Mouse (Mus musculus): ENCODE data around the gene Eng.

The Eng gene

DNA sequence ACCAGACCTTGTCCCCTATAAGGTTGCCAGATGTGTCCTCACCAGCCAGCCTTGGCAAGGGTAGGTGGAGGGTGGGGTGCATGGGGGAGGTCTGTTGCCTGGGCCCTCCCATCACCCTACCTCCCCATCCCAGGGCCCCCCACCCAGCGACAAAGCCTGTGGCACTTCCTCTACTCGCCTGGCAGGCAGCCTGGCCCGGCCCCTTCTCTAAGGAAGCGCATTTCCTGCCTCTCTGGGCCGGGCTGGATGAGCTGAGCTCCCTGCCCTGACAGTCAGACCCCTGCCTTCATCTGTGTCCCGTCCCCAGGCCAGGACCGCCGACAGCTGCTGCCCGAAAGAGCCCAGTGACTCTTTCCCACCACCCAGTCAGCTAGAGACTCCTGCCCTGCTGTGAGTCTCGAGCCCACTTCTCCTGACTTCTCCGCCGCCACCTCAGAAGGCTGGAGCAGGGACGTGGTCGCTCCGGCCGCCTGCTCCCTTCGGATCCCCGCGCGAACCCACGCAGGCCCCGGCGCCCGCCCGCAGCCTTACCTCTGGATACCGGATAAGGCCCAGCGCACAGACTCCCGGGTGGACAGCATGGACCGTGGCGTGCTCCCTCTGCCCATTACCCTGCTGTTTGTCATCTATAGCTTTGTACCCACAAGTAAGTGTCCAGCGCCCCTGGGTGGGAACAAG, at the start of gene Eng:
Eng (plus strand) TSS at position 217 of the 678 bp plus-strand sequence.
- DNase-seq: peak; percentile 81 to 88

DNA sequence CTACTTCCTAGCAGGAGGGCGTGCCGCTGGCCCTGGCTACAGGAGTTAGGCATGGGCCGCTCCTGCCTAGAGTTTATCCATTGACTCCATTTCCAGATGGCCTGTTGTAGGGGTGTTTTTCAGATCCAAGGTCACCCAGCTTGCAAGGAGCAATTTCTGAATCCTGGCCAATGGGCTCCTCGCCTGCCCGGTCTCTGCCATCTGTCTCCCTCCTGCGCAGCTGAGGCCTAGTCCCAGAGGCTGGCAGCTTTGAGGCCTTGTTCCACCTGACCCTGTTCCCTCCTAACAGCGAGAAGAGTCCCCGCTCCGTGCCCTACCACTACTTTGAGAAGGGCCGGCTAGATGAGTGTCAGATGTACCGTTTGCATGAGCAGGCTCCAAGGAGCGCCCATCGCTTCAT, 49.7 kb upstream of the Eng start:
- DNase-seq: no peak

DNA sequence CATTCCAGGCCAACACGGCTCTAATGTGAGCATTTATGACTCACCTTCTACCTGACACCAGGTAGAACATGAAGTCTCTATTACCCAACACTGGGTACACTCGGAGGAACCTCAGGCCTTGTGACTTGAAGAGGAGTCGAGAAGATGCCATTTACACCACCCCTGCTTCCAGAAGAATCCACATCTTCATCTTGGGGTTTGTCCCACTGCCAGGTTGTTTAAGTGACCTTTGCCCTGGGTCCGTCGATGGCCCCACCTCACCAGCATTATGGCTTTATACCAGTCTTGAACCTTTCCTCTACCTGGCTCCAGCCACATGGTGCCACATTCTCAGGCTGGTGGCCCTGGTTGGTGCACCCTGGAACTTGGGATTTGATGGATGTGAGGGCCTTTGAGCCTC, 49.1 kb upstream of the Eng start:
- no peak for DNase-seq

DNA sequence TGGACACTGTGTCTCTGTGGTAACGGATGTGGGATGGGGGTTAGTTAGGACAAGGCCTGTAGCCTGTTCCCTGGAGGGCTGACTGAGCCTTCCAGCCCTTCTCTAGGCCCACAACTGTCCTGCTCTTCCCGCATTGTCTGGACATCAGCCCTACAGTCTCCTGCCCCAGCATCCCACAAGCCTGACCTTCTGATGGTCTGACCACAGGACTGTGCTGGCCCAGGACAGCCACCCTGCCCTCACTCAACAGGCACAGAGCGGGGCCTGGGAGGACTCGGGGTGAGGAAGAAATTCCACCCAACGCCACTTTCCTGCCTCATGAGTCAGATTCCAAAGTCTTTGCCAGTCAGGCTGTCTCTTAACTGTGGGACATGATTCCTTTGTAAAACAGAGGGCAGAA, 48.7 kb upstream of the Eng start:
- DNase-seq: no peak

DNA sequence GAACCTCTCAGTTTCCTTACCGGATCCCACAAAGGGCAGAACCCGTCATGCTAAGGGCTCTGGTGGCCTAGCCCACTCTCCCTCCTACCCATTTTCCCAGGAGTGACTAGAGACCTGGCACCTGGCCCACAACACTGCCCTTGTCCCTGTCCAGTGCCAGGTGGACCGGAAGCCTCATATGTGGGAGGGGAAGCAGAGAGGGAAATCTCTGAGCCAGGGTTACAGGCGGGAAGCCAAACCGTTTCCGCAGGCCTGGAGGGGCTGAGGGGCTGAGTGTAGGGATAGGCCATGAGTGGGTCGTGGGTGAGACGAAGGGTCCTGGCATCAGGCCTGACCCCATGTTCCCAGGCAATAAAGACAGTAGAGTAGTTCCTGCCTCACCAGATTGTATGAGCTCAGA, 47.9 kb upstream of the Eng start:
- peak; percentile 58 to 70 for DNase-seq

DNA sequence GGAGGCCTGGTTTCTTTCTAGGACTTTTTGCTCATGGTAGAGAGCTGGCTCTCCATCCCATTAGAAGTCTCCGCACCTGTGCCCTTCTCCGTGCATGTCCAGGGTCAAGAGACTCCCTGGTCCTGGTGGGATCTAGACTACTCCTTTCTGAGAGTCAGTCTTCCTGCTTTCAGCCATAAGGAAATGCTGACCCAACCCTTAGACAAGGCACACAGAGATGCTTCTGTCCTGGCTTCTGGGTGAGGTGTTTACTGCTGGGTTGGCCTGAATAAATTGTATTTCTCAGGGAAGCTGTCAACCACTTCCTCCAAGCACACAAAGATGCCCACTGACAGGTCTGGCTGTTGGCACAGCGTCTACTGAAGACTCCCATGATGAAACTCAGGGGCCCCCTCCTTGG, 47.0 kb upstream of the Eng start, which contains the start of gene St6galnac6:
St6galnac6 (plus strand) TSS at position 301 of the 400 bp plus-strand sequence.
- DNase-seq: no peak

DNA sequence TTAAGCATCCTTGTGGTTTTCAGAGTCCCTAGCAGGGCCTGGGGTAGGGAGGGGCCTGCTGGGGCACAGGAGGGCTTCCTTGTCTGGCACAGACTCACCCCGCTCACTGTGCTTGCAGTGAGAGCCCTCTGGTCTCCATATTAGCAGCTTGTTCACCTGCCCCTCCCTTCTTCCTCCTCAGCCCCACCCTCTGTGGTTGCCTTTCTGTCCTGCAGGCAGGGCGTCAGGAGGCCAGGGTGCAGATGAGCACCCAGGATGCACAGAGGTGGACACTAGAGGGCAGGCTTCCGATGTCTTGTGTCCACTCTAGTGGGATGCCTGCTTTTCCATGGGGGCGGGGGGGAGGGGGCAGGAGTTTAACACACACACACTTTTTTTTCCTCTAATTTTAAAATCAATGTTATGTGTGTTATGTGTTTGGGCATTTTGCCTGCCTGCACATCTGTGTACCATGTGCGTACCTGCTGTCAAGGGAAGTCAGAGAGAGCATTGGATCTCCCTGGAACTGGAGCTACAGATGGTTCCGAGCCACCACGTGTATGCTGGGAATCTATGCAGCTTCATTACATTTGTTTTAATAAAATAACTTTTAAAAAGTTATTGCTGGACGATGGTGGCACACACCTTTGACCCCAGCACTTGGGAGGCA, 44.9 kb upstream of the Eng start:
- peak; percentile 65 to 72 for DNase-seq

DNA sequence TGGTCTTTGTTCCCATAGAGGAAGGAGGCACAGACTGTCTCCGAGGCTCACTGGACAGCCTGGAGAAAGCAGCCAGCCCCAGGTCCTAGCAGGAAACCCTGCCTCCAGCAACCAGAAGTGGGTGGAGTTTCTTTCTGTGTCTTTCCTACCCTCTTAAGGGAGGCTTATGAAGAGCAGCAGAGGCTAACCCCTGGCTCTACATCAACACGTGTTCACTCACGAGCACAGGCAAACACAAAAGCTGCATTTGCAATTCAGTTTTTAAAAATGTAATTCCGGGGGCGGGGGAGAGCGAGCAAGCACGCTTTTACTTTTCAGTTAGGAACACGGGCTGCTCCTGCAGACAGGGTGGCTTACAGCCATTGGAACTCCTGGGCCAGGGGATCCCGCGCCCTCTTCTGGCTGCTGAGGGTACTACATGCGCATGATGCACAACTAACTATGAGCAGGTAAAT, 43.8 kb upstream of the Eng start:
- DNase-seq: peak; percentile 95 to 96

DNA sequence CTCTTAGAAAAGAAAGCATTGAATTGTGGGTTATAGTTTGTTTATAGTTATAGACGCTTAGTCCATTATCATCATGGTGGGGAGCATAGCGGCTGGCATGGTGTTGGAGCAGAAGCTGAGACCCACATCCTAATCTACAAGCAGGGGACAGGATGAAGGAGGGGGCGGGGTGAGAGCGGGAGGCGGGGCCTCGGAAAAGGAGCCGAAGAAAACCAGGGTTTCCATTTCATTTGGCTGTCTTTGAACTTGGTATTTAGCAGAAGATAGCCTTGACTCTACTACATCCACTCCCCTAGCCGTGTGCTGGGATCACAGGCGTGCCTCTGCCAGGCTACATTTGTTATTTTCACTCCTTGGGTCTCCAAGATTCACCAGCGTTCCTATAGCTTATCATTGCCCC, 41.8 kb upstream of the Eng start:
- no peak for DNase-seq

DNA sequence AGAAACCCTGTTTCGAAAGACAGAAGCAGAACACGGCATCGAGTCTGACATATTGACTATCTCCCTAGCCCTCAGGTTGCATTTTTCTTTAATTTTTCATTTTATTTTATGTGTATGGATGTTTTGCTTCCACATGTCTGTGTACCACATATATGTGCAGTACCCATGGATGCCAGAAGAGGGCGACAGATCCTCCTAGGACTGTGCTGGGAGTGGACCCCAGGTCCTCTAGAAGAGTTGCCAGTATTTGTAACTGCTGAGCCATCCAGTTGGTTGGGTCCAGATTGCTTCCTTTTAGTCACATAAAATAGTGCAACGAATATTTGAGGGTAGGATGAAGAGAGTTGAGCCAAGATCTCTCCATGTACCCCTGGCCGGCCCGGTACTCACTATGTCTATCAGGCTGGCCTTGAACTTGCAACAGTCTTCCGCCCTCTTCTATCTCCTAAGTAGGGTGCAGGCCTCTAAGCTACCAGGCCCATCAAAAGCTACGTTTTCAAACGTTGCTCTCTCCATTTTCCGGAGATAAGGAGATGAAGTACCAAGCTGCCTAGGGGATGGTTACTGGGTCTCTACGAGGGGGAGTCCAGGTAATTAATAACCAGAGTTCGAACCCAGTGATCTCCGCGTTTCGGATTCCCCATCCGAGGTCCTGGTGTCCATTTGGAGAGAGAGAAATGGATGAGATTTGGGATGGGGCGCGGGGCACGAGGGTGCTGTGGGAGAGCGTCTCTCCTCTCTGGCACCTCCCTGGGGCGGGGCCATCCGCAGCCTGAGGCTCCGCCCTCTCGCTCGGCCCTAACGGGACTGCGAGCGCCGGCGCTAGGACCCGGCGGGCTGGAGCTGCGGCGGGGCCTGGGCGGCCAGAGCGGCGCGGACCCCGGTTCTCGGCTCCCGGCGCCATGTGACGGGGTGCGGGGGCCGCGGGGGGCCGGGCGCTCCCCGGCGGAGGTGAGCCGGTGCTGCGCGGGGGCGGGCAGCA, 39.9 kb upstream of the Eng start:
- DNase-seq: peak; percentile 91 to 94

DNA sequence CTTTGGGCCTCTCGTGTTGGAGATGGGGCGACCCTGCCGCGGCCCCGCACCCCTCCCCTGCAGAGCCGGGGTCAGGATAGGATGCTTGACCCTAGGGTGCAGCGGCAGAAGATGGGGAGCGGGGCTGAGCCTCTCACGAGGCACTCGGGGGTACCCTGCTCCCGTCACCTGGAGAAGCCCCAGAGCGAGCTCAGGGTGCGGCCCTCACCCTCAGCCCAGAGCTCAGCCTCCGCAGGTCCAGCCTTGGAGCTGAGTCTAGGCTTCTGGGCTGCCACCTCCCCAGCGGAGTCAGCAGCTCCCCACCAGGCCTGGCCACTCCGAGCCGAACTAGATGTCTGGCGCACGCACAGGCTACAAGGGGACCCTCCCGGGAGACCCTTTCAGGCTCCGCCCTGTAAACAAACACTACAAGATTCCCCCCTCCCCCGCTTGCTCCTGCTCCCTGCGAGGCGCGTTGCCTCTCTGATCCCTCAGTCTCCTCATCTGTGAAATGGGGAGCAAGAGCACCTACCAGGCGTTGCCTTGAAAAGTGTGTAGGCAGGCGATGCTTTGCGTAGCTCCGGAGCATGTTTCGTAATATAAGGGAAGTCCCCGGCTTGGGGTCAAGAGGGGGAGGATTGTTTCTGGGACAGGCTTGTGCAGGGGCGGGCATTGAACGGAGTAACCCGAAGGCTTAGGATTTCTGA, 39.0 kb upstream of the Eng start:
- peak; percentile 63 to 72 for DNase-seq

DNA sequence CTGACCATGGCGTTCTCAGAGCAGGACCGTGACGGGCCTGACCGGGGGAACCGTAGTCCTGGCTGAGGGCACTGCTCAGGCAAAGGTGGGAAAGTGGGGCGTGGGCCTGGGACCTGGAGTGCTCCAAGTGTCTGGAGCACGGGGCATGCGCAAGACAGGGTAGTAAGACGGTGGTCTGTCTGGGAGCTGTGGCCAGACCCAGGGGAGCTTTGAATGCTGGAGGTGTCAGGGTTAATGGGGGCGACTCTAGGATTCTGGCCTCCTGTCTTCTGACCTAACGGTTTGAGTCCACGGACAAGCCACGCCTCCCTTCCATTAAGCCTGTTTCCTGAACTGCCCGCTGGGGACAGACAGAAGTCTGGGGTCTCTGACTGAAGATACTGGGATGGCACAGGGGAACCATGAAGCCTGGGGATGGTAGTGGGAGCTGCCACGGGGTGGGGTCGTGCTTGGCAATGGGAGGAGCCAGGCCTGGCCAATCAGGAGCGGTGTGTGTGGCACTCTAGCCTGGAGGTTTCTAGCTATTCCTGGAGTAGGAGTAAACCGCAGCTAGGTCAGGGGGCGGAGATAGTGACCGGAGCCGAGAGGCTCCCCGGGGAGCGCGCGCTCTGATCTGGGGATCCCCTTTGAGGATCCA, 38.1 kb upstream of the Eng start:
- peak; percentile 71 to 80 for DNase-seq

DNA sequence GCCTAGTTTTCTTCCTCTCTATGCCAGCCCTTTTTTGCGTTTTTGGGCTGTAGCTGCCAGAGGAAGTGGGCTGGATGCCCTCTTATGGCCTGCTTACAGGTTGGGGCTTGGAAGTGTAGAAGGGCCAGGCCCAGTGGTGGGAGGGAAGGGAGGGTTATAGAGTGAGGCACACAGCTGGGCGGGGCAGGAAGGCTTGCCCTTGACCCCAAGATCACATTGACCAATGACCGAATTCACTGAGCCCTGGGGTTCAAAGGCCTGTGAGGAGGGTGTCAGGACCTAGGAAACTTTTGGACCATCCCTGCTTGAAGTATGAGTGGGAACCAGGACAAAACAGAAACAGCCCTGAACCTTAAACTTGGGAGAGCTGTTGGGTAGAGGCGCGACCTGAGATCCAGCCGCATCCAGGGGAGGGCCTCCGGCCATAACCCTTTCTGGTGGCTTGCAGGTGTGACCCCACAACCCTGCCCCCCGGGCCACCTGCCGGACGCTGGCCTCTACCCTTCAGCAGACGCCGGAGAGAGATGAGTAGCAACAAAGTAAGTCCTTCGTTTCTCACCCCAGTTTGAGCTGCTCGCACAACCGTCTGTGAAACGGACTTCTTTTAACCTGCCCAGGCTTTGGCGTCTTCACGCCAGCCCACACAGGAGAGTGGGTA, 37.5 kb upstream of the Eng start:
- no peak for DNase-seq

DNA sequence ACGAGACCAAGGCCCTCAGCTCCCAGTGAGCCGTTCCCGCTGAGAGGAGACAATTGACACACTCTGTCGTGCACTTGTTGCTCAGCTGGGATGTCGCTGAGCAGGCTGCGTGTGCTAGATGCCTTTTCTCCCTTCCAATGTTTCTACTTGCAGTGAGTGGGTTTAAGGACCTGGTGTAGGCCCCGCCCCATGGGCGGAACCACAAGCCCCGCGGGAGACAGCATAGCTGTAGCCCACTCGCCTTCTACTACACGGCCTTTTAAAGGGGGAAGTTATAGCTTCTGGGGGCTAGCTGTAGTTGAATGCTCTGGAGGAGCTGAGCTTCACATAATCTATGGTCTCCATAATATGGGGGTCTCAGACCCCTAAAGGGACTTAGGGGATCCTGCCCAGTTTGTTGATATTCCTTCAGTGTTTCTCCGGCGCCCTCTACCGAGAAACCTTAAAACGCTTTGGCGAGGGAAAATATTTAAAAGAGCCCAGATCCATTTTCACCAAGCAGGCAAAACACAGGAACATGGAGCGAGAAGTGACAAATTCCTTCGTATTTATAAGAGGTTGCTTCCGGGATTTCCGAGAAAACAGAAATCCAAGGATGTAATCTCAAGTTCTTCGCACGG, 35.7 kb upstream of the Eng start:
- peak; percentile 72 to 82 for DNase-seq

DNA sequence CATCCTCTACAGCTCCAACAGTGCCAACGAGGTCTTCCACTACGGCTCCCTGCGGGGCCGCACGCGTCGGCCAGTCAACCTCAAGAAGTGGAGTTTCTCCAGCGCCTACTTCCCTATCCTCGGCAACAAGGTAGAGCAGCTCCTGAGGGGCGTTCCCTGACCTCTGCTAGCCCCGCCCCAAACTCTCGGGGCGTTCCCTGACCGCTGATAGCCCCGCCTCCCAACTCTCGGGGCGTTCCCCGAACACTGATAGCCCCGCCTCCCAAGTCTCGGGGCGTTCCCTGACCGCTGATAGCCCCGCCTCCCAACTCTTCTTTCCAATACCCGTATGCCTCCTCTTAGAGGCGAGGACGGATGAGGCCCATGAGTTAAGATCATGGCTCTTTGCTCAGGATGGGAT, 34.1 kb upstream of the Eng start:
- DNase-seq: no peak

DNA sequence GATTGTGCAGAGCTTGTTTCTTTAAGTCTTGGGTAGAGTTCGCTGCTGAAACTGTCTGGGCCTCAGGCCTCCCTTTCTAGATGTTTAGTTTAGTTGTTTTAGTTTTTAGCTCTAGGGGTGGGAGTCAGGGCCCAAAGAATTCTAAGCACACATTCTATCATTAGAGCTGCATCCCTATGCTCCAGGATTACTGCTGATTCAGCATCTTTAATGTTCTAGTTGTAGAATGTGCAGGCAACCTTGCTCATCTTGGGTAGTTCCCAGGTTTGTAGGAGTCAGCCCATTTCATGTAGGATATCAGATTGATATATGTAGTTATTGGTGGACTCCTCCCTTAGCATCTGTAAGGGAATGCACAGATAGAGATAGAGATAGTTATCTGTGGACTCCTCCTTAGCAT, 29.3 kb upstream of the Eng start:
- no peak for DNase-seq

DNA sequence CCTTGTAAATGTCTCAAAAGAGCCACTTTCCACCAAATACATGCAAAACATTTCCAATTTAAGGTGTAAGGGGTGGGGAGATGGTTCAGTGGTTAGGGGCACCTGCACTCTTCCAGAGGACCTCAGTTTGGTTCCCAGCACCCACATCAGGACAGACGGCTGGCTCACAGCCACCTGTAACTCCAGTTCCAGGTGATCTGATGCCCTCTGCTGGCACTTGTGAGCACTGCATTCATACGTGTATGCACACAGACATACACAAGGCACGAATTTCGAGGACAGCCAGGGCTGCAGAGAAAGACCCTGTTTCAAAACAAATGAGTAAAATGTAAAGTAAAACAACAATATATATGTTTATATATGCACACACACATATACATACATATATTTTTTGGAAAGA, 28.8 kb upstream of the Eng start:
- DNase-seq: peak in 1 of 2 experiments; percentile 56

DNA sequence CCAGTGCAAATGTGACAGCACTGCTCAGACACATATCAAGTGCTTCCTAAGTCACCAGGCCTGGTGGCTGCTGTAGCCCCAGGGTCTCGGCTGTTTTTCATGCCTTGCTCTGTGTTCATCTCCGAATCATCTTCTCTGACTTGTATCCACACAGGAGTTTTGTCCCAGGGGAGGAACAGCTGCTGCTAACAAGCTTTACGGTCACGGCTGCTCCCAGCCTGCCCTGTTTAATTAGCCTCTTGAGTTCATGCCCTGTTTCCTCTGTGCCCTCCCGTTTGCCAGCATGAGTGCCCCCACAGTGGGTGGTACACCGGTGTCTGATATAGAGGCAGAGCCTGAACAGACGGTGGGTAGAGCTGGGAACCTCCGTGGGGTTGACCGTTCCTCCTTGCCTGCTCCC, 28.3 kb upstream of the Eng start:
- DNase-seq: peak in 1 of 2 experiments; percentile 50

DNA sequence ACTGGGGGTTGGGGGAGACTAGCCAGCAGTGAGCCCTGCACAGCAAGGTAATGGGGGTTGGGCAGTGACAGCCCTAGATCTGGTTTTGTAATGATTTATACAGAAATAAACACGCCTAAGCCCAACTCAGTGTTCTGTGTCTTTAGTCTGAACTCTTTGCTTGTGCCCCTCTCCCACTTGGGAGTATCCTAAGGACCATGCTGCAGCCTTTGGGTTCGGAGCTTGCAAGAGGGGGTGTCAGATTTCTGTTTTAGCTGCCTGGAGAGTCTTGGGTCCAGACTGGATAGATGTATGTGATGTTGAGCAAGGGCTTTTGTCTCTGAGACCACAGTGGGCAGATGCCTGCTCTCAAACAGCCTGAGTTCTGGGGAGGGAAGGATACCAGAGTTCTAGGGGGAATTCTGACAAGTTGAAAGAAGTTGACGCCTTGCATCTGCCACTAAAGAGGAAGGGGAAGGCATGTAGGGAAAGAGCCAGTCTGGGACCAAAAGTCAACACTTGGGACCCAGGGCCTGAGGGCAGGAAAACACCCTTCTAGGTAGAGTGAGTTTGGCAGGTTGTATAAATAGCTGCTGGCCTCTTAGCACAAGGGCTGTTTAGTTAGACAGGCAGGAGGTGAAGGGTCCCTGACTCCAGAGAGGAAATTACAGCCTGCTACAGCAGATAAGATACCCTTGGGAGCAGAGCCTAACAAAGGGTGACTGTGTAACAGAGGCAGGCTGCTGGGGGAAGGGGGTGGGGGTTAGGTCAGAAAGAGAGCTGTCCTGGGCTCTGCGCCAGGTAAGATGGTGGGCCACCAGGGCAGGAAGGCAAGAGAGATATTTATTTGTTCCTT, 25.5 kb upstream of the Eng start:
- DNase-seq: peak; percentile 77 to 86

DNA sequence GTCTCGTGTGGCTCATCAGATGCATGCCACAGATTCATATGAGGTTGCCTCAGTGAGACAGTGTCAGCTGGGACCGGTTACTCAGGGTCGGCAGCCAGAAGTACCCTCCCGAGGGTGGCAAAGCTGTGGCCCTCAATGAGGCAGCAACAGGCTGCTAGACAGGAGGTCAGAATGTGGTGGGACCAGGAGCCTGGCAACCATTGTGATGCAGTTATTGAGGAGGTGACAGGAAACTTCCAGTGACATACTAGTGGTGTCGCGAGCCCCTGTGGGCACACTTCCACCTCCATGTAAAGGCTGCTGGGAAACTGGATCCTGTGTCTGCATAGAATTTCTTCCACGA, 24.9 kb upstream of the Eng start, which contains the start of gene Ak1:
Ak1 (plus strand) TSS at position 242 of the 343 bp plus-strand sequence.
- DNase-seq: no peak
